Mouse (Mus musculus) left cerebral cortex, postnatal 10 days (tissue): ENCODE data around the gene Gm10775. TPM values are rescaled to one million over a fixed set of nuclear protein-coding genes. Genes with fewer than 3 reads are reported as not detected.

Experiments
- total RNA-seq, 2 experiments: library from RNA; stranded (reverse); gene quantifications; 2 replicates each; pipeline ENCODE4 v1.2.3; 2021

Gm10775 gene
- total RNA-seq, 2 experiments from 2014 or later, result 0.75 to 0.79 TPM

Other genes starting within 250 kb of the Gm10775 start
- gene Spata31d1c, start 226.5 kb upstream of the Gm10775 start, total RNA-seq, result not detected
- gene Prss47, start 206.8 kb upstream of the Gm10775 start, total RNA-seq, result not detected
- gene Mfsd14b, start 146.6 kb upstream of the Gm10775 start, total RNA-seq, result 10 to 100 TPM; 28.7 to 33.4 TPM
- gene Olfr465-ps1, start 121.5 kb upstream of the Gm10775 start, total RNA-seq, result not detected
- not detected for gene Olfr466, start 109.3 kb upstream of the Gm10775 start, total RNA-seq
- under 1 TPM in 1 of 2 experiments, not detected in 1; 0.09 TPM for gene Nlrp4f, start 53.6 kb upstream of the Gm10775 start, total RNA-seq
- 10 to 100 TPM; 62.5 to 64.7 TPM for gene Zfp369, start 19.3 kb downstream of the Gm10775 start, total RNA-seq